Mouse (Mus musculus) heart, adult 2 months (tissue): Measurements from ENCODE around the gene Lrrc75a.
"Not testable (repeated sequence)": the region's sequence is repeated elsewhere in the genome, so short reads cannot be mapped to it uniquely, and the experiment has no call there.

Source experiments
- CTCF ChIP-seq: fragments of 200-600 bp; IDR thresholded peaks from 2 replicates; pipeline ENCODE4 v1.8.1; 2022; ENCODE audit warnings: antibody characterized with exemption, mild to moderate bottlenecking, moderate library complexity
- EP300 ChIP-seq: fragments of 200-500 bp; IDR thresholded peaks from 2 replicates; pipeline ENCODE4 v1.6.1; 2011; ENCODE audit warnings: low read depth, low read length, control low read depth; ENCODE audit not compliant: insufficient read depth

DNA sequence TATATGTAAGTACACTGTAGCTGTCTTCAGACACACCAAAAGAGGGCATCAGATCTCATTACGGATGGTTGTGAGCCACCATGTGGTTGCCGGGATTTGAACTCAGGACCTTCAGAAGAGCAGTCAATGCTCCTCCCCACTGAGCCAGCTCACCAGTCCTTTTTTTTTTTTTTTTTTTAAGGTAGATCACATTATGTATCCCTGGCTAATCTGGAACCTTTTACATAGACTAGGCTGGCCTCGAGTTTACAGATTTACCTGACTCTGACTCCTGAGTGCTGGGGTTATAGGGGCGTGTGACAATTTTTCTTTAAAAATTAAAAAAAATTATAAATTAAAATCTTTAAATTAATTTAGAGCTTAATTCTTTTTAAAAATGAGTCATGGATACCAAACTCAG is 1.5 kb upstream of the Lrrc75a start:
- not testable (repeated sequence) for TF ChIP-seq CTCF, EP300
